Mouse (Mus musculus): ENCODE measurements around the gene Acsm3. TPM values are rescaled to one million over a fixed set of nuclear protein-coding genes. Genes with fewer than 3 reads are reported as not detected.

Acsm3 gene
- polyA plus RNA-seq, 1 experiment from 2014 or later = 0.26 TPM

- H3K36me3 ChIP-seq = peaks cover 46% of the 10 kb centered on the region
- H3K9me3 ChIP-seq (replicated peaks) = no peaks in the 10 kb centered on the region
Measured at GRCm38 (mm10) chr7:119835371-119835770, 74.6 kb downstream of the Acsm3 start.

GRCm38 (mm10) chr7:119835996-119836777 lies 75.5 kb downstream of the Acsm3 start:
- Histone ChIP-seq H3K36me3 (peaks cover 44% of the 10 kb centered on the region), H3K9me3 (replicated peaks) (no peaks in the 10 kb centered on the region), H3K4me3 (no peak overlapping the region), H3K4me1 (no peaks in the 10 kb centered on the region), H3K27me3 (ENCODE audit: low read depth, poor library complexity, severe bottlenecking) (no peaks in the 10 kb centered on the region), H3K27ac (no peak overlapping the region)
- DNase-seq (ENCODE audit: low spot score) = no peak
- 95% methylated on average over 4 of the region's 4 CpGs for WGBS

More at GRCm38 (mm10) chr7:119835371-119835770, 74.6 kb downstream of the Acsm3 start:
- H3K4me1 ChIP-seq = no peaks in the 10 kb centered on the region
- H3K27ac ChIP-seq = no peak overlapping the region
- 100% methylated on average over 1 of the region's 1 CpGs for WGBS
- no peaks in the 10 kb centered on the region for H3K27me3 ChIP-seq (ENCODE audit: low read depth, poor library complexity, severe bottlenecking)
- no peak overlapping the region for H3K4me3 ChIP-seq
- no peak for DNase-seq (ENCODE audit: low spot score)

Other genes with a start within 250 kb of the Acsm3 start
- gene Acsm5, start 241.5 kb upstream of the Acsm3 start, polyA plus RNA-seq (2016; fragmentation: Nextera tagmentation; extraction: Ambion mirVana) = not detected in 2 replicates
- not detected in 2 replicates for gene Pdilt, start 237.4 kb upstream of the Acsm3 start, polyA plus RNA-seq (2016; fragmentation: Nextera tagmentation; extraction: Ambion mirVana)
- not detected in 2 replicates for gene Acsm2, start 206.6 kb upstream of the Acsm3 start, polyA plus RNA-seq (2016; fragmentation: Nextera tagmentation; extraction: Ambion mirVana)
- not detected in 2 replicates for gene Acsm1, start 153.9 kb upstream of the Acsm3 start, polyA plus RNA-seq (2016; fragmentation: Nextera tagmentation; extraction: Ambion mirVana)
- not detected in 2 replicates for gene Acsm4, start 70.9 kb upstream of the Acsm3 start, polyA plus RNA-seq (2016; fragmentation: Nextera tagmentation; extraction: Ambion mirVana)
- 95.3 and 102 TPM in 2 replicates for gene Thumpd1, start 40.1 kb upstream of the Acsm3 start, polyA plus RNA-seq (2016; fragmentation: Nextera tagmentation; extraction: Ambion mirVana)
- 21.6 and 27.6 TPM in 2 replicates for gene Rexo5, start 33.1 kb downstream of the Acsm3 start, polyA plus RNA-seq (2016; fragmentation: Nextera tagmentation; extraction: Ambion mirVana)
- gene Eri2, start 33.1 kb downstream of the Acsm3 start, polyA plus RNA-seq (2016; fragmentation: Nextera tagmentation; extraction: Ambion mirVana) = 25.9 and 27.3 TPM in 2 replicates
- 6.4 and 7.2 TPM in 2 replicates for gene Lyrm1, start 134.9 kb downstream of the Acsm3 start, polyA plus RNA-seq (2016; fragmentation: Nextera tagmentation; extraction: Ambion mirVana)
- gene Dcun1d3, start 135.4 kb downstream of the Acsm3 start, polyA plus RNA-seq (2016; fragmentation: Nextera tagmentation; extraction: Ambion mirVana) = 10.8 and 12.0 TPM in 2 replicates

Data from limb, embryonic 10.5 days (tissue).